Mouse (Mus musculus): Measurements from ENCODE around the gene C1qa. TPM values are rescaled to one million over a fixed set of nuclear protein-coding genes. Genes with fewer than 3 reads are reported as not detected.
A peak's percentile ranks its signal among the peaks of the same experiment; 100 is the strongest.

C1qa gene
- polyA plus RNA-seq, 1 experiment from 2014 or later: 26.3 TPM

GRCm38 (mm10) chr4:136861806-136862205 lies 36.8 kb downstream of the C1qa start:
- Histone ChIP-seq H3K4me2 (ENCODE audit: low read length) (no peak overlapping the region), H3K9me3 (replicated peaks; ENCODE audit: control insufficient read depth, low read length, poor library complexity, severe bottlenecking) (no peaks in the 10 kb centered on the region), H3K9ac (ENCODE audit: low read depth, low read length) (0 out of 2 replicates have a peak overlapping the region, but pooled peaks have one; percentile 22), H3K27ac (ENCODE audit: low read length) (peak overlapping the region; percentile 45; the same call in 1 of the 2 replicates), H3K4me3 (ENCODE audit: low read depth, low read length) (no peak overlapping the region), H3K27me3 (ENCODE audit: control insufficient read depth, insufficient read depth, low read depth, low read length) (no peaks in the 10 kb centered on the region), H3K36me3 (ENCODE audit: control insufficient read depth, insufficient read depth, low read length) (no peaks in the 10 kb centered on the region), H3K4me1 (ENCODE audit: control insufficient read depth, insufficient read depth, low read length) (peaks cover 23% of the 10 kb centered on the region)
- peak; percentile 43; the same call in 1 of the 2 replicates for ATAC-seq
- WGBS: 2% methylated on average over 17 of the region's 17 CpGs

GRCm38 (mm10) chr4:136860022-136860421 lies 38.6 kb downstream of the C1qa start:
- H3K4me3 ChIP-seq (ENCODE audit: low read depth, low read length): no peak overlapping the region
- 87% methylated on average over 7 of the region's 7 CpGs for WGBS
- no peak overlapping the region for H3K9ac ChIP-seq (ENCODE audit: low read depth, low read length)

GRCm38 (mm10) chr4:136855081-136855480 lies 43.5 kb downstream of the C1qa start:
- no peaks in the 10 kb centered on the region for H3K9me3 ChIP-seq (replicated peaks; ENCODE audit: control insufficient read depth, low read length, poor library complexity, severe bottlenecking)
- no peaks in the 10 kb centered on the region for H3K4me1 ChIP-seq (ENCODE audit: control insufficient read depth, insufficient read depth, low read length)
- no peak overlapping the region for H3K27ac ChIP-seq (ENCODE audit: low read length)
- no peak overlapping the region for H3K9ac ChIP-seq (ENCODE audit: low read depth, low read length)
- no peak overlapping the region for H3K4me2 ChIP-seq (ENCODE audit: low read length)
- no peaks in the 10 kb centered on the region for H3K27me3 ChIP-seq (ENCODE audit: control insufficient read depth, insufficient read depth, low read depth, low read length)
- WGBS: 22% methylated on average over 6 of the region's 6 CpGs
- H3K36me3 ChIP-seq (ENCODE audit: control insufficient read depth, insufficient read depth, low read length): no peaks in the 10 kb centered on the region
- no peak for ATAC-seq
- H3K4me3 ChIP-seq (ENCODE audit: low read depth, low read length): no peak overlapping the region

More at GRCm38 (mm10) chr4:136860022-136860421, 38.6 kb downstream of the C1qa start:
- ATAC-seq: no peak
- no peaks in the 10 kb centered on the region for H3K9me3 ChIP-seq (replicated peaks; ENCODE audit: control insufficient read depth, low read length, poor library complexity, severe bottlenecking)
- peaks cover 13% of the 10 kb centered on the region for H3K4me1 ChIP-seq (ENCODE audit: control insufficient read depth, insufficient read depth, low read length)
- no peak overlapping the region for H3K27ac ChIP-seq (ENCODE audit: low read length)
- no peaks in the 10 kb centered on the region for H3K36me3 ChIP-seq (ENCODE audit: control insufficient read depth, insufficient read depth, low read length)
- H3K4me2 ChIP-seq (ENCODE audit: low read length): no peak overlapping the region
- no peaks in the 10 kb centered on the region for H3K27me3 ChIP-seq (ENCODE audit: control insufficient read depth, insufficient read depth, low read depth, low read length)

GRCm38 (mm10) chr4:136852989-136853388 lies 45.6 kb downstream of the C1qa start:
- WGBS: 91% methylated on average over 12 of the region's 12 CpGs

GRCm38 (mm10) chr4:136852119-136852518 lies 46.5 kb downstream of the C1qa start:
- 75% methylated on average over 5 of the region's 5 CpGs for WGBS
- no peaks in the 10 kb centered on the region for H3K9me3 ChIP-seq (replicated peaks; ENCODE audit: control insufficient read depth, low read length, poor library complexity, severe bottlenecking)

More at GRCm38 (mm10) chr4:136852989-136853388, 45.6 kb downstream of the C1qa start:
- H3K4me1 ChIP-seq (ENCODE audit: control insufficient read depth, insufficient read depth, low read length): peaks cover under 1% of the 10 kb centered on the region; the same call in 1 of the 2 replicates
- H3K4me3 ChIP-seq (ENCODE audit: low read depth, low read length): no peak overlapping the region
- no peak for ATAC-seq
- no peaks in the 10 kb centered on the region for H3K9me3 ChIP-seq (replicated peaks; ENCODE audit: control insufficient read depth, low read length, poor library complexity, severe bottlenecking)
- no peak overlapping the region for H3K27ac ChIP-seq (ENCODE audit: low read length)
- no peak overlapping the region for H3K4me2 ChIP-seq (ENCODE audit: low read length)
- H3K36me3 ChIP-seq (ENCODE audit: control insufficient read depth, insufficient read depth, low read length): no peaks in the 10 kb centered on the region
- no peaks in the 10 kb centered on the region for H3K27me3 ChIP-seq (ENCODE audit: control insufficient read depth, insufficient read depth, low read depth, low read length)
- H3K9ac ChIP-seq (ENCODE audit: low read depth, low read length): no peak overlapping the region

GRCm38 (mm10) chr4:136848565-136848964 lies 50.0 kb downstream of the C1qa start:
- no peak for ATAC-seq
- no peak overlapping the region for H3K9ac ChIP-seq (ENCODE audit: low read depth, low read length)
- H3K4me2 ChIP-seq (ENCODE audit: low read length): no peak overlapping the region
- H3K27me3 ChIP-seq (ENCODE audit: control insufficient read depth, insufficient read depth, low read depth, low read length): no peaks in the 10 kb centered on the region
- peaks cover 7% of the 10 kb centered on the region for H3K4me1 ChIP-seq (ENCODE audit: control insufficient read depth, insufficient read depth, low read length)
- H3K4me3 ChIP-seq (ENCODE audit: low read depth, low read length): no peak overlapping the region
- 60% methylated on average over 4 of the region's 4 CpGs for WGBS
- no peaks in the 10 kb centered on the region for H3K9me3 ChIP-seq (replicated peaks; ENCODE audit: control insufficient read depth, low read length, poor library complexity, severe bottlenecking)
- no peaks in the 10 kb centered on the region for H3K36me3 ChIP-seq (ENCODE audit: control insufficient read depth, insufficient read depth, low read length)
- H3K27ac ChIP-seq (ENCODE audit: low read length): no peak overlapping the region

More at GRCm38 (mm10) chr4:136852119-136852518, 46.5 kb downstream of the C1qa start:
- H3K9ac ChIP-seq (ENCODE audit: low read depth, low read length): no peak overlapping the region
- no peaks in the 10 kb centered on the region for H3K36me3 ChIP-seq (ENCODE audit: control insufficient read depth, insufficient read depth, low read length)
- ATAC-seq: no peak
- H3K4me1 ChIP-seq (ENCODE audit: control insufficient read depth, insufficient read depth, low read length): peaks cover 4% of the 10 kb centered on the region; the same call in 1 of the 2 replicates
- H3K4me3 ChIP-seq (ENCODE audit: low read depth, low read length): no peak overlapping the region
- H3K4me2 ChIP-seq (ENCODE audit: low read length): no peak overlapping the region
- H3K27ac ChIP-seq (ENCODE audit: low read length): no peak overlapping the region
- H3K27me3 ChIP-seq (ENCODE audit: control insufficient read depth, insufficient read depth, low read depth, low read length): no peaks in the 10 kb centered on the region

- ATAC-seq: no peak
- Histone ChIP-seq H3K27ac (ENCODE audit: low read length) (no peak overlapping the region), H3K4me3 (ENCODE audit: low read depth, low read length) (no peak overlapping the region), H3K9me3 (replicated peaks; ENCODE audit: control insufficient read depth, low read length, poor library complexity, severe bottlenecking) (no peaks in the 10 kb centered on the region), H3K27me3 (ENCODE audit: control insufficient read depth, insufficient read depth, low read depth, low read length) (no peaks in the 10 kb centered on the region), H3K4me2 (ENCODE audit: low read length) (no peak overlapping the region), H3K9ac (ENCODE audit: low read depth, low read length) (no peak overlapping the region), H3K4me1 (ENCODE audit: control insufficient read depth, insufficient read depth, low read length) (peaks cover 7% of the 10 kb centered on the region), H3K36me3 (ENCODE audit: control insufficient read depth, insufficient read depth, low read length) (no peaks in the 10 kb centered on the region)
- 56% methylated on average over 6 of the region's 6 CpGs for WGBS
Observed at GRCm38 (mm10) chr4:136847166-136847565, 51.4 kb downstream of the C1qa start.

Other genes with a start within 250 kb of the C1qa start
- 13.1 and 17.5 TPM in 2 replicates for gene Ephb2, start 62.8 kb downstream of the C1qa start, polyA plus RNA-seq (2015; fragmentation: Nextera tagmentation; extraction: Ambion mirVana)
- 29.3 and 40.8 TPM in 2 replicates for gene C1qb, start 12.6 kb downstream of the C1qa start, polyA plus RNA-seq (2015; fragmentation: Nextera tagmentation; extraction: Ambion mirVana)
- 13.9 and 20.8 TPM in 2 replicates for gene C1qc, start 5.7 kb downstream of the C1qa start, polyA plus RNA-seq (2015; fragmentation: Nextera tagmentation; extraction: Ambion mirVana)
- gene Epha8, start 58.0 kb upstream of the C1qa start, polyA plus RNA-seq (2015; fragmentation: Nextera tagmentation; extraction: Ambion mirVana): 18.4 and 20.7 TPM in 2 replicates
- 3.6 and 4.6 TPM in 2 replicates for gene Zbtb40, start 150.0 kb upstream of the C1qa start, polyA plus RNA-seq (2015; fragmentation: Nextera tagmentation; extraction: Ambion mirVana)